Mouse (Mus musculus) heart, postnatal 36 days (tissue): ENCODE data around the gene Oit3. TPM values are rescaled to one million over a fixed set of nuclear protein-coding genes. Genes with fewer than 3 reads are reported as not detected.

ENCODE experiments used
- DNase-seq, 2 experiments: peaks; one replicate each; pipeline ENCODE4 v3.0.0; 2021 to 2022
- intact Hi-C: fragments of 180-260 bp; cut with DNase I; formaldehyde crosslinking; loops from one replicate; pipeline ENCODE4 v1.15.1; 2025
- total RNA-seq, 2 experiments: library from RNA; stranded (reverse); gene quantifications; 2 replicates each; pipeline ENCODE4 v1.2.3; 2021

Oit3 gene
- not detected for total RNA-seq

DNA sequence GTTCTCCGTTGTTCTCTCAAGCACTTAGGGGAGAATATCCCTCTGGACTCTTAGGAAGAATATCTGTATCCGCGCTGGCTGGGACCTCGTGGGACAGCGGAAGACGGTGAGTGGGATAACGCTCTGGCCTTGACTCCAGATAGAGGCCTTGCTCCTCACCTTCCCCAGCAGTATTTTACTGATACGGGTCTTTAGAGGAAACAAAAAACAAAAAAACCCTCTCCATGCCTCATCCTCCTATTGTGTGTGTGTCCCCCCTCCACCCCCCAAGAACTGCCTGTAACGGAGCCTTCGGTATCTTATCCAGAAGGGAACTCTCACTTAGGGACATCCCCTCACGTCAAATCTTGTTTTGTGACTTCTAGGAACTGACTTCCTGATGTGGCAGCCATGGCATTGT is at the start of gene Oit3:
Oit3 (minus strand) TSS at position 44 of the 400 bp plus-strand sequence.
- intact Hi-C loops: no loop called here
- no peak for DNase-seq

DNA sequence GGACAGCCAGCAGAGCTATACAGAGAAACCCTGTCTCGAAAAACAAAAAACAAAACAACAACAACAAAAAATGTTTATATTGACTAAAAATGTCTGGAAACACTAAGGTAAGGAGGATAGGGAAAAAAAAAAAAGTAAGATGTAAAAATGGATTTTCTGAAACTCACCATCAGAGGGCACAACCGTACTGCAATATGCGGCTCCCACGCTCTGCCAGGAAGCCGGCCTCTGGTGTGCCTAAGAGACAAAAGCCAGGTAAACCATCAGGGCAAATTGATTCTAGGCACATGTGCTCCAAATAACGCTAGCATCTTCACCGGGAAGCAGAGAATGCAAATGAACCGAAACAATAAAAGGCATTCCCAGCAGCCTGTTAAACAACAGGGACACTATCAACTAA is 49.3 kb upstream of the Oit3 start:
- intact Hi-C loops: loop anchor here (1.0 to 5.0 kb wide), 4 partner anchors 126 to 374 kb away; partner anchors contain the start of genes Gm10322, Mcu and Micu1
- no peak for DNase-seq

DNA sequence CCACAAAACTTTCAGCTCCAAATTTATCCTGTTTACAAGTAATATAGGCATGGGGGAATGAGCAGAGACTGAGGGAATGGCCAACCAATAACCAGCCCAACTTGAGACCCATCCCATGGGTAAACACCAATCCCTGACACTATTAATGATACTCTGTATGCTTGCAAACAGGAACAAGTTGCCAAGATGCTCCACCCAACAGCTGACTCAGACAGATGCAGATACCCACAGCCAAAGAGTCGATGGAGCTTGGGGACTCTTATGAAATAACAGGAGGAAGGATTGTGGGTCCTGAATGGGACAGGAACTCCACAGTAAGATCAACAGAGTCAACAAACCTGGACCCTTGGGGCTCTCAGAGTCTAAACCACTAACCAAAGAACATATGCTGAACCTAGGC is 47.8 kb upstream of the Oit3 start:
- DNase-seq: no peak
- intact Hi-C loops: no loop called here

DNA sequence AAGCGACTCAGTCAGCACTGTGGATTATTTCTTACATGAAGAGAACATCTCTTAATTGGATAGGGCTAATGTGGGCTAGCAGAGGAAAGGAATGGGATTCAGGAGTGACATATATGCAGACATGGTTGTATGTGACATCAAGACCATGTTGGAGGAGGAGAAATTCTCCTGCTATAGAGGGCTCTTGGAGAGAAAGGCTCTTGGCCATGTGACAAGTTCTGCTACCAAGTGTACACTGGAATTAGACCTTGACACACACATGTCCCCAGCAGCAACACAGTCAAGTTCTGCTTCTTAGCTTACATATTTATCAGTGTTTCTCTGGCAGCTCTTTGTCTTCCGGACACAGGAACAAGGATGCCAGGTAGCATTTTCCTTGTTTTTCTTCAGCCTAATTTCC is 45.8 kb upstream of the Oit3 start:
- intact Hi-C loops: no loop called here

DNA sequence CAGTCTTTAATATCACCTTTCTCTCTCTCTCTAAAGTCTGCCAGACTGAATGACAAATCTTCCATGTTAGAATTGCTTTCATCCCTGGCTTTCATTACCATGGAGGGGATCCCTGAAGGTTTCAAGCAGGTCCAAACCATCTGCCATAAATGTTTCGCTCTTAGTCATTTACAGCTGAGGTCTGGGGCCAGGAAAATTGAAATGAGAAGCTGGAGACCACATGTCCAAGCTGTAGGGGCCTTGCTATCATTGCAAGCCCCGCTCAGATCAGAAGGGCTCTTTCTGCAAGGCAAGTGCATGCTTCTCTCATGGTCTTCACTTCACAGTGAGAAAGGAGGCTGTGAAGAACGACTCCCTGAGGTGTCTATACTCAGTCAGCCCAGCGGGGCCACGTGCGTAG is 42.7 kb upstream of the Oit3 start:
- no peak for DNase-seq
- intact Hi-C loops: no loop called here

More for the DNA sequence above, 45.8 kb upstream of the Oit3 start:
- DNase-seq: no peak

DNA sequence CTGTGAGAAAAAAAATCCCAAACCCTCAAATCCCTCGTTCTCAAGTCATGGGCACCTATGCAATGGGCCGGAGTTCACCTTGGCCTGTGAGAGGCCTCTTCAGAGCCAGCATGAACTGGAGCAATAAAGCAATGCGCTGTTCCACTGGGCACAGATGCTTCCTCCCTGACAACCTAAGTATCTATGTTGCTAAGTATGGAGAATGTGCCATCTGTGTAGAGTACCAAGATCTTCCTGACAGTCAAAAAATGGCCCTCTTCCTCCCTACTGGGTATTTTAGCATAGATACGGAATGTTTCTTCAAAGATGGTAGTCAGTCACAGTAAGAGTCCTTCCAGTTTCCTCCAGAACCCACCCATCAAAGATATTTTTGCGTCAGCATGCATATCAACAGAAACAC is 39.8 kb upstream of the Oit3 start:
- no peak for DNase-seq
- intact Hi-C loops: no loop called here

DNA sequence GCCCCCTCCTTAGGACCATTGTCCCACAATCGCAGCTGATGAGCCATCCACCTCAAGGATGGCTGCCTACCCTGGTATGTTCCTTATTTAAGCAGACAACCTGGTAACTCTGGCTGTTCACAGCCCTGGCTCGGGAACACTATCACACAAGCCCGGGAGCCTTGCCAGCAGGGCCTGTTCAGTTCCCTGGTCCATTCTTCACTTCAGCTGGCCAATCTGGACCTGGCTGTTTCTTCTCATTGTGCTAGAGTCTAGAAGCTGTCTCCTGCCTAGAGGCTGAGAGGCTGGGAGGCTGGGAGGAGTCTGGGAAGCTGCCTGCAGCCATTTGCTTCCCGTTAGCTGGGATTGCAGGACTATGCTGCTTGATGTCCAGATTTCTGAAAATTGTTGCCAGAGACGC is 28.9 kb upstream of the Oit3 start:
- peak; percentile 54 to 66 for DNase-seq
- intact Hi-C loops: no loop called here

DNA sequence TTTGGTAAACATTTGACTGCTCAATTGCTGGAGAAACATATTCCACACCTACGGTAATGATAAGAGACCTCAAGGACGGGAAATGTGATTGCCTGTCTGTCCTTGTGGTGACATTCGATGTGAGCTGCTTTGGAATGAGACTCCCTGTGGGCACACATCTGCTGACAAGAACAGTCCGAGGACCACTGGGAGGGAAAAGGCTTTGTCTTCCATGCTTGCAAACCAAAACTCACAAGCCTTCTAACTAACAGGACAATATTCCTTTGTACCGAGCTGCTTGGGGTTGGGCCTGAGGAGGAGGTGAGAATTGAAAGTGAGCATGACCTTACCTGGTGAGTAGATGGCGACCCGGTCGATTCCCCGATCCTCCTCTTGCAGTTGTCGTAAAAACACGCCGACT is 25.7 kb upstream of the Oit3 start:
- no peak for DNase-seq
- intact Hi-C loops: no loop called here

DNA sequence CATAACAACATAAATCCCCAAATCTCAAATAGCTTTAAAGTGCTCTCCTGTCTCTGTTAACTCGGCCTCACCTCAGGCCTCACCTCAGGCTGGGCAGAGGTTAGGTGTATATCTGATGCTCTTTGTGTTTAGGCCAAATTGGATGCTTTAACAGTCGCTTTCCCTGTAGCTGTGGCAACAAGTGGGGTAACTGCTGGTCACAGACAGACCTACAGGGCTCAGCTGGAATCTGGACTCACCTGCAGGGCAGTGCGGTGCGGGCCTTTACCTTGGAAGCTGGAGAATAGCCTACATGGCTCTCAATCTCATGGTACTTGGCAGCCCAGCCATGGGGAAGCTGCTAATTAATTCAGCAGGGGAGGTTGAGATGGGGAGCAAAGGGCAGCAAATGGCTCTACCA is 25.0 kb upstream of the Oit3 start:
- no peak for DNase-seq
- intact Hi-C loops: no loop called here

DNA sequence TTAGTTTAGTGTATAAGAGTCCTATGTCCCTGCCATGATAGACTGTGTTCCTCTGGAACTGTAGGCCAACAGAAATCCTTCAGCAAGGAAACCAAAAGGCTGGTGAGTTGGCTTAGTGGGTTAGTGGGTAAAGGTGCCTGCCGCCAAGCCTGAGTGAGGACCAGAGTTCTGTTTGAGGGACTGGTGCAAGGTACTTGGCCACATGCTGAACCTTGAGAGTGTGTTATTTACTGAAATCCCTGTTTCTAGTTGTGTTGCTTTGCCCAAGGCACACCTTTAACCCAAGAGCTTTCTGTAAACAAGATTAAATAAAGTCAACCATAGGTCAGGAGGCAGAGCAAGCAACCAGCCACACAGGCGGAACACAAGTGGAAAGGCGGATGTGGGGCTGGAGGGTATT is 24.0 kb upstream of the Oit3 start:
- DNase-seq: no peak
- intact Hi-C loops: no loop called here

DNA sequence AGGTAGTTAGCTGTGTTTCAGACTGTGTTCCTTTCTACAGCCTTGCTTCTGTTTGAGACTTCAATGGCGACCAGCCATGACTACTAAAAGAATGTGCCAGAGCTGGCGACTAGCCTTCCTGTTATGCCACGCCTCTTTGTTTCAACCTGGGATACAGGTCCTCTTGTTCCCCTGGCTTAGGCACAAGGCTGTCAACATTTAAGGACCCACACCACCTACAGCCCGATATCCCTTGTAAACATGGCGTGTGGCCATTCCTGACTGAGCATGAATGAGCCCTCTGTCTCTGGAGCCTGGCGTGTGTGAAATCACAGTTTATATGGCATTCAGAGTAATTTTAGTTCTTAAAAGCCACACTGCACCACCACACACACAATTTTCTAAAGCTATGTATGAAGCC is 20.7 kb upstream of the Oit3 start:
- intact Hi-C loops: no loop called here
- no peak for DNase-seq

DNA sequence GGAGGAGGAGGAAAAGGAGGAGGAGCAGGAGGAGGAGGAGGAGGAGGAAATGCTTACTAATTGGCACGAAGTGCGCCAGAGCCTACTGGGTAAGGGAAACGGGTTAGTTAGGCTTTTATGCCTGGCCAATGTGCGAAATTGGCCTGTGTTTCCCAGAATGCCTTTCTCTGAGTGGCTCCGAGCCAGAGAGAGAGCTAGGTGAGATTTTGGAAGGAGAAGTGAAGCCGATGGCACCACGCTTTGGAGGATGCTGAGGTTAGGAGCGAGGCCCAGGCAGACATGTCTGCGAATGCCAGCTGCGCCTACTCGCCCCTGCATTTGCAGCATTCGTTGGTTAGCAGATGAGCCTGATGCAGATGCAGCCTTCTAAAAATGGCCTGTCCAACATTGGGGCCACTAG is 18.2 kb upstream of the Oit3 start:
- no peak for DNase-seq
- intact Hi-C loops: no loop called here

DNA sequence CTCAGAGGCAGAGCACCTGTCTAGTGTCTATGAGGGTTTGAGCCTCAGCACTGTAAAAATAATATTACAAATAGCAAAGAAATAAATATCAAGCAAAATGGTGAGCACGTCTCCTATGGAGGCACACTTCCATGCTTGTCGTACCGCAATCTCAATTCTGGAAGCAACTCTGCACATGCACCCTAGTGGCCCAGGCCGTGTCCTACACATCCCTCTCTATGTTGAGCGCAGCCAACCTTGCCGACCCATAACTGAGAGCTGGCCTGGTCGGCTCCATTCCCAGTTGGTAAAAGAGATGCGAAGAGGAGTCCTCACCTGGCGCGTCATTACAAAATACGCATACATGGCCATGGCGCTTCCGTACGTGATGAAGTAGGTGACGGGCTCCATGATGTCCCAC is 13.1 kb upstream of the Oit3 start:
- DNase-seq: no peak
- intact Hi-C loops: loop anchor here (5.0 kb wide), 3 partner anchors 163 to 413 kb away; partner anchors contain the start of genes Gm10322 and Mcu

DNA sequence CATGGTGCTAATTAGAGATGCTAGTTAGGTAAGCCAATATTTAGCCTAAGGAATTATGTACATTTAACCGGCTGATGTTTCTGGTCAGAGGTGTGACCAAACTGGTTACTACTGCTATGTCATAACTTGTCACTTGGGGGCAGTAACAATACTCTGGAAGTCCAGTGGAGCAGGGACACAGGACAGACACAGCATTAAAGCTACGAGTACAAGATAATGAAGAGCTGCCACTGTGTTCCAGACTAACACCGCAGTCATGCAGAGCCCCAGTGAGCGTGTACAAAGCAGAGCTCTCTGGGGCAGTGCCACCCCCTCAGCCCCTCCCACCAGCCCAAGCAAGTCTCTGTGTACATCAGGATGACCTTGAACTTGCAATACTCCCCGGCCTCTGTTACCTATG is 10.3 kb upstream of the Oit3 start:
- intact Hi-C loops: loop anchor here (5.0 kb wide), 3 partner anchors 165 to 415 kb away; partner anchors contain the start of genes Gm10322 and Mcu
- DNase-seq: no peak

DNA sequence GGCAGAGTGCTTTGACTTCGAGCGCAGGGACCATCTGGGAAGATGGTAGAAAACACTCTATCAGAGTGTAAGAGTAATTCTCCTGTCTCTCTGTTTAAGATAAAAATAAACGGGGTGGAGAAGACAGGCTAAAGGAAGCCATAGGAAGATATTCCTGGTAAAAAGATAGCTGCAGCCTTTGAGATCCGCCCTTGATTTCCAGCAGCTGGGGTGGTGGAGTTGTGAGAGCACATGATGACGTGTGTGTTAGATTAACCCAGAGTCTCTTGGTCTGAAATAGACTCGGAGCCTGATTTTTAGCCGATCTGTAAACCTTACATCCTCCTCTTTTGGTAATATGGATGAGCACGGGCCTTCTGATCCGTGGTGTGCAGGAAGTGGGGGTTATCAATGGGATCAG is 6.0 kb upstream of the Oit3 start:
- no peak for DNase-seq
- intact Hi-C loops: no loop called here

DNA sequence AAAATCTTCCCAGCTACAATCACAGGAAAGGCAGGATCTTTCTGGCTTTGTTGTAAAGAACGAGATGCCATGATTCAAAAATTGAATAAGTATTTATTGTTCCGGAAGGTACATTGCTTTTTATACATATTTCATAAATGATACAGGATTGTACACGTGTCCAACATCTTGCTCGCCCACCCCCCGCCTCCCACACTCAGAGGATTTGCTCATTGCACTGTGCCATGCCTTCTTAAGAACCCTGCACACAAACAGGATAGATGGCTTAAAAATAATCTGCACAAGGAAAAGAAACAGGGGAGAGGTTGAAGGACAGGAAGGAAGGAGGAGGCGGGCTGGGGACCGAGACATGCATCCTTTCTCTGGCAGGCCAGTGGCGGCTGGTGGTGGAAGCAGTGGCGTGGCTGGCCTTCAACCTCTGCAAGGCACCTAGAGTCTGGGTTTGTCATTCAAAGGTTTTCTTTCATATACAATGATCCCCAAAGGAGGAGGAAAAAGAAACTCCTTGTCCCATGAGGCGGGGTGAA is 5.4 kb upstream of the Oit3 start:
- DNase-seq: no peak
- intact Hi-C loops: no loop called here

DNA sequence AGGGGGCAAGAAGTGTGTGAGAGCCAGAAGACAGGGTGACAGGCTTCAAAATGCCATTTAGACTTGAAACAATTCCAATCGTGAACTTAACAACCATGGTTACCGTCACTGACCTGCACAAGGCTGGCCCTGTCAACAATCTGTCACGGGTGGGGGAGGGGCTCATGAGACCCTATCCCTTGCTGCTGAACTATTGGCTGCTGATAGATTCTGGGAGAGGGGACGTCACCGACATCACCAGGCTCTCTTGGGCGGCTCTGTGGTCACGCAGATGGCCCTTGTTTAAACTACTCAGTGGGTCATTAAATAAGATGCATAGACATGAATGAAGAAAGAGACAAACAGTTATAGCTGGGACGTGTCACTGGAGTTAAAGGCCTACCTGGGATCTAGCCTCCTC is 3.1 kb upstream of the Oit3 start:
- intact Hi-C loops: no loop called here
- DNase-seq: no peak

DNA sequence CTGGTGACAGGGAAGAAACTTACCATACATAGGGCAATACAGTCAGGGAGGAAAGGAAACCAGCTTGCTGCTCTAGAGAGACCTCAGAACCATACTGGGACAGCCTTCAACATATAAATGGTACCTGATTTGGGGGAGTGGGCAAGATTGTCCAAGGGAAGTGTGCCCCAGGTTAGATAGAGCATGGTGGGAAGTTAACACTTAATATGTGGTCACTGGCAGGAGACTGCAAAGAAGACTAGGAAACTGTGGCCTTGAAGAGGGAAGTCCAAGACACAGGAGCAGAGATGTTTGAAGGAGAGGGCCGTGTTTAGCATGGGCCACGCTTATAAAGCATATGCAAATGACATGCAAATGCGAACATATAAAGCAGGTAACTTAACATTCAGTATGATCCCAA is 2.5 kb upstream of the Oit3 start:
- intact Hi-C loops: no loop called here
- DNase-seq: no peak

DNA sequence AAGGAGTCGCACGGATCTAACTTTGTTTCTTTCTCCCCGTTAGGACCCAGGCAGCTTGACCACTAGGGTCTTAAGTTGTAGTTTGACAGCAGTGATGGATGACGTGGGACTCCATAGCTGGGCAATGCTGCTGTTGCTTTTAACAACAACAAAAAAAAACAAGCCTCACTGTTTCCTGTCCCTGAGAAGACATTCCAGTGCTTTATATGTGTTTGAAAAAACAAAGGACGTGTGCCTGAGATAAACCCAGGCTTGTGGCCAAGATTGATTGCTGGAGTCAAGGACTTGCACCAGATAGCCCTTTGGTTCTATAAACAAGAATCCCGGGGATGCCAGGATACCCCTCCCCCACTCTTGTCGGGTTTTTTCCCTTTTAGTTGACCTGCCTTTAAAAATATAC is 1.6 kb upstream of the Oit3 start:
- intact Hi-C loops: no loop called here
- DNase-seq: no peak

DNA sequence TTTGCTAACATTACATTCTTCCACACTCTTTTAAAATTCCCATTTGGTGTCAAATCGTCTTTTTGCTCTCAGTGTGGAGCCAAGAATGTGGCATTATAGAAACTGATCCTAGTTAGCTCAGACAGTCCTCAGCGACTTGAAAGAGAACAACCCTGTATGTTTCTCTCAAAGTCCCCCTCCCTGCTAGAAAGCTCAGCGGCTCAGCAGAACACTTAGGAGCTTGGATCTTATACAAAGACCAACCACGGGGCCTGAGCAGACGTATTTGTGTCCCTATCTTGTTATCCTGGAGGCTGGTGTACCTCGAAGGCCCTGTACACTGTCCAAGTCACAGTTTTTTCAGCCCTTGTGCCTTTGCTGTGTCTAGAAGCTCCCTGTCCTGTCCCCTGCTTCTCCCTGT is 1.4 kb downstream of the Oit3 start:
- intact Hi-C loops: no loop called here
- DNase-seq: no peak

DNA sequence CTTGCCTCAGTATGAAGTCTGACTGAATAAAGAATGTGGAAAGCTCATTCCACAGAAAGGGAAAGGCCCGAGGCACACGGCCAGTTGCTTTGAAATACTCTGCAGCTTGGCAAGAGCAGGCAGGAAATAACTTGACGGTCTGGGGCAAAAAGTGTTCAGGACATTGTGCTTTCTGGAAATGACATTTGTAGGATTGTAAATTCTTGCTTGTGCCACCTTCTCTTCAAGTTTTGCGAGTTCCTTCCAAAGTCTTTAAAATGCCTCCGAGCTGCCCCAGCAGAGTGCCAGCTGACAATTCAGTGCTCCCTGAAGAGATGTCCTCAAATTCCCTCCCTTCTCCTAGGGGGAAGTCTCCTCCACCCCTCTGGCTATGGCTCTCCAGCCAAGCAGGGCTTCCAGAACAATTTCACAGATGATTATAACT is 2.1 kb downstream of the Oit3 start:
- intact Hi-C loops: no loop called here
- peak; percentile 64 for DNase-seq

DNA sequence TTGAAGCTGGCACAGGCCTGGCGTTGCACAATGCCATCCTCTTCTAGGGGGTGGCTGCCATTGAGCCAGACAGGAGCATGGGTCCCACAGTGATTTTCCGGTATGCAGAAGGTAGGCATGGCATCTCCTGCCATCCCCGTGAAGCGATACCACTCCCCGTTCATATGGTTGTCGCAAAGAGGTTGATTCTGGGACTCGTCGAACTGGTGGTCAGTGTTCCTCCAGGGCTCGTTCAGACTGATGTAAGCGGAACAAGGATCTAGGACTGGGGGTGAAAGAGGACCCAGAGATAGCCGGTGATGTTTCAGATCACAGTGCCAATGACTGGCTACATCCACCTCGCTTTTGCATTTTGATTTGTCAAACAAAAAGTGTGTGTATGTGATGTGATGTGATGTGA is 2.9 kb downstream of the Oit3 start:
- intact Hi-C loops: no loop called here
- no peak for DNase-seq

DNA sequence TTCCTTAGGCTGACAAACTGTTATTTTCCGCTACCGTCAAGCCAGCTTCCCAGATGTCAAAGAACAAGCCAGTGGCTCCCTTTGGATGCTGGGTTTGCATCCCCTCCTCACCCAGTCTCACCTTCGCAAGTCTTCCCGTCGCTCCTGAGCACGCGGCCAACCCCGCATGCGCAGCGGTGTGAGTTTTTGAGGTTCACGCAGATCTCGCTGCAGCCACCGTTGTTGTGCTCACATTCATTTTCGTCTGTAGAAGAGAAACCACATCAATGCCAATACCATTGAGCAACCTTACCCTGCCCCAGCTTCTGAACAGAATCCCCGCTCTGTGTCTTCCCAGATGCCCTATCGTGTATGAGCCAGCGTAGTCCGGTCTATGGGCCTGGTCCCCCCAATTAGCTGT is 5.8 kb downstream of the Oit3 start:
- no peak for DNase-seq
- intact Hi-C loops: no loop called here
